Mouse (Mus musculus) intestine, embryonic 15.5 days (tissue): ENCODE measurements around the gene Olfr186. TPM values are rescaled to one million over a fixed set of nuclear protein-coding genes. Genes with fewer than 3 reads are reported as not detected.

Source experiments
- polyA plus RNA-seq: library from polyadenylated mRNA; unstranded; fragments of >200 nt; fragmentation: Nextera tagmentation; extraction: Ambion mirVana; gene quantifications from 2 replicates; pipeline ENCODE4 v1.2.1, GENCODE M21; 2015

Gene Olfr186
- polyA plus RNA-seq, 1 experiment from 2014 or later, result not detected

Other genes with a start within 250 kb of the Olfr186 start
- not detected in 2 replicates for gene Olfr173, start 230.0 kb downstream of the Olfr186 start, polyA plus RNA-seq
- gene Olfr175-ps1, start 203.5 kb downstream of the Olfr186 start, polyA plus RNA-seq, result not detected in 2 replicates
- gene Olfr177, start 155.5 kb downstream of the Olfr186 start, polyA plus RNA-seq, result not detected in 2 replicates
- not detected in 2 replicates for gene Olfr178, start 138.2 kb downstream of the Olfr186 start, polyA plus RNA-seq
- not detected in 2 replicates for gene Olfr181, start 101.5 kb downstream of the Olfr186 start, polyA plus RNA-seq
- gene Olfr180, start 100.9 kb downstream of the Olfr186 start, polyA plus RNA-seq, result not detected in 2 replicates
- not detected in 2 replicates for gene Olfr183, start 34.9 kb downstream of the Olfr186 start, polyA plus RNA-seq
- not detected in 2 replicates for gene Olfr187, start 9.5 kb upstream of the Olfr186 start, polyA plus RNA-seq
- gene Olfr190, start 47.7 kb upstream of the Olfr186 start, polyA plus RNA-seq, result not detected in 2 replicates
- gene Olfr191, start 59.5 kb upstream of the Olfr186 start, polyA plus RNA-seq, result not detected in 2 replicates
- gene Olfr193, start 81.6 kb upstream of the Olfr186 start, polyA plus RNA-seq, result not detected in 2 replicates
- not detected in 2 replicates for gene Olfr194, start 90.8 kb upstream of the Olfr186 start, polyA plus RNA-seq
- not detected in 2 replicates for gene Olfr195, start 116.8 kb upstream of the Olfr186 start, polyA plus RNA-seq
- not detected in 2 replicates for gene Olfr196, start 140.2 kb upstream of the Olfr186 start, polyA plus RNA-seq
- not detected in 2 replicates for gene Olfr198, start 173.2 kb upstream of the Olfr186 start, polyA plus RNA-seq
- not detected in 2 replicates for gene Olfr199, start 189.5 kb upstream of the Olfr186 start, polyA plus RNA-seq
- not detected in 2 replicates for gene Olfr201, start 242.3 kb upstream of the Olfr186 start, polyA plus RNA-seq